Mouse (Mus musculus) G1E-ER4 (cell line): ENCODE data around the gene AY761184. TPM values are rescaled to one million over a fixed set of nuclear protein-coding genes. Genes with fewer than 3 reads are reported as not detected.
"Not testable (repeated sequence)": the region's sequence is repeated elsewhere in the genome, so short reads cannot be mapped to it uniquely, and the experiment has no call there.

Source experiments
- GATA1 ChIP-seq: IDR thresholded peaks from one replicate; pipeline ENCODE4 v1.8.0; 2012; ENCODE audit warnings: low read length, inconsistent platforms
- polyA plus RNA-seq: library from polyadenylated mRNA; stranded (reverse); fragments of >175 nt; gene quantifications from 2 replicates; pipeline ENCODE4 v1.2.3, GENCODE M21; 2012

AY761184 gene
- not detected in 2 replicates for polyA plus RNA-seq

- TF ChIP-seq GATA1: not testable (repeated sequence)
Measured at GRCm38 (mm10) chr8:21703545-21703944, at the start of gene AY761184. AY761184 (minus strand) TSS chr8:21703645.

GRCm38 (mm10) chr8:21665497-21665896 is 37.9 kb downstream of the AY761184 start, which contains the start of gene Defa34:
Defa34 (plus strand) TSS chr8:21665797.
- not testable (repeated sequence) for TF ChIP-seq GATA1

DNA sequence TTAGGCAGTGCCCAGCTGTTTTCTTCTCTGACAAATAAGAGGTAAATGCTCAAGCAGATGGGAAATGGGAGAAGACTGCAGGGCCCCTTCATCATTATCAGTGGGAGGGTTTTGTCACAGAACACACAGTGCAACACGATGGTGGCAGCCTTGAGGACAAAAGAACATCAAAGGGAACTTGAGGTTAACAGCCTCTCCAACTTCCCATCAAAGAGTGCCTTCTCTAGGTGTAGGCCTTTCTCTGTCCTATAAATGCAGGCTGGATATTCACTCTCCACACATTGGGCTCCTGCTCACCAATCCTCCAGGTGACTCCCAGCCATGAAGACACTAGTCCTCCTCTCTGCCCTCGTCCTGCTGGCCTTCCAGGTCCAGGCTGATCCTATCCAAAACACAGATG is 48.0 kb downstream of the AY761184 start, which contains the start of gene Defa17:
Gene Defa17, plus strand, starts transcription at position 301 of the 400 bp plus-strand sequence.
- TF ChIP-seq GATA1: not testable (repeated sequence)

Other genes with a start within 250 kb of the AY761184 start
- gene Gm7849, start 247.1 kb downstream of the AY761184 start, polyA plus RNA-seq: not detected in 2 replicates
- not detected in 2 replicates for gene Defa20, start 194.4 kb downstream of the AY761184 start, polyA plus RNA-seq
- gene Defa32, start 174.6 kb downstream of the AY761184 start, polyA plus RNA-seq: not detected in 2 replicates
- not detected in 2 replicates for gene Defa37, start 138.3 kb downstream of the AY761184 start, polyA plus RNA-seq
- not detected in 2 replicates for gene Defa28, start 120.6 kb downstream of the AY761184 start, polyA plus RNA-seq
- not detected in 2 replicates for gene Gm7861, start 109.1 kb downstream of the AY761184 start, polyA plus RNA-seq
- not detected in 2 replicates for gene Defa26, start 85.5 kb downstream of the AY761184 start, polyA plus RNA-seq
- not detected in 2 replicates for gene Defa17, start 47.9 kb downstream of the AY761184 start, polyA plus RNA-seq
- gene Defa34, start 37.8 kb downstream of the AY761184 start, polyA plus RNA-seq: not detected in 2 replicates
- gene Defa24, start 30.8 kb upstream of the AY761184 start, polyA plus RNA-seq: not detected in 2 replicates
- gene Defb50, start 119.9 kb upstream of the AY761184 start, polyA plus RNA-seq: not detected in 2 replicates
- not detected in 2 replicates for gene Defb2, start 136.3 kb upstream of the AY761184 start, polyA plus RNA-seq
- gene Defb10, start 155.3 kb upstream of the AY761184 start, polyA plus RNA-seq: not detected in 2 replicates
- not detected in 2 replicates for gene Defb9, start 181.8 kb upstream of the AY761184 start, polyA plus RNA-seq
- gene Defb11, start 202.8 kb upstream of the AY761184 start, polyA plus RNA-seq: not detected in 2 replicates
- gene Defb15, start 229.1 kb upstream of the AY761184 start, polyA plus RNA-seq: not detected in 2 replicates
- not detected in 2 replicates for gene Defb35, start 234.7 kb upstream of the AY761184 start, polyA plus RNA-seq
- not detected in 2 replicates for gene Defb13, start 243.1 kb upstream of the AY761184 start, polyA plus RNA-seq